Mouse (Mus musculus) stomach, embryonic 14.5 days (tissue): ENCODE results near the gene Iqsec1. TPM values are rescaled to one million over a fixed set of nuclear protein-coding genes. Genes with fewer than 3 reads are reported as not detected.
"Not testable (repeated sequence)": the region's sequence is repeated elsewhere in the genome, so short reads cannot be mapped to it uniquely, and the experiment has no call there.

Source experiments
- ATAC-seq: fragments of 200-750 bp; cut with Nextera tagmentation; 2 replicates; pipeline ENCODE4 v1.8.0; 2017; ENCODE audit warnings: low read depth, moderate TSS enrichment; ENCODE audit not compliant: insufficient number of reproducible peaks, insufficient read depth, low FRiP score
- H3K27ac ChIP-seq: fragments of 300-500 bp; sonication (generic); 2 replicates; pipeline ENCODE4 v1.5.1; 2014; ENCODE audit warnings: mild to moderate bottlenecking, low read length, moderate library complexity, mixed read lengths
- H3K27me3 ChIP-seq: fragments of 300-500 bp; sonication (generic); 2 replicates; pipeline ENCODE4 v1.6.1; 2014; ENCODE audit warnings: low read length, control low read depth, mixed read lengths; ENCODE audit not compliant: control insufficient read depth, insufficient read depth
- H3K36me3 ChIP-seq: fragments of 300-500 bp; sonication (generic); 2 replicates; pipeline ENCODE4 v1.6.1; 2014; ENCODE audit warnings: mild to moderate bottlenecking, control low read depth, low read length, moderate library complexity, mixed read lengths; ENCODE audit not compliant: control insufficient read depth, insufficient read depth
- H3K4me1 ChIP-seq: fragments of 300-500 bp; sonication (generic); 2 replicates; pipeline ENCODE4 v1.6.1; 2014; ENCODE audit warnings: low read length, control low read depth, mixed read lengths; ENCODE audit not compliant: control insufficient read depth, insufficient read depth
- H3K4me2 ChIP-seq: fragments of 300-500 bp; sonication (generic); replicated peaks from 2 replicates; pipeline ENCODE4 v1.6.1; 2014; ENCODE audit warnings: low read depth, low read length, control low read depth
- H3K4me3 ChIP-seq: fragments of 300-500 bp; sonication (generic); 2 replicates; pipeline ENCODE4 v1.5.1; 2014; ENCODE audit warnings: low read depth, low read length, control low read depth
- H3K9ac ChIP-seq: fragments of 300-500 bp; sonication (generic); replicated peaks from 2 replicates; pipeline ENCODE4 v1.6.1; 2014; ENCODE audit warnings: low read depth, mild to moderate bottlenecking, control low read depth, low read length, moderate library complexity, mixed read lengths
- H3K9me3 ChIP-seq: fragments of 300-500 bp; sonication (generic); 2 replicates; pipeline ENCODE4 v1.6.1; 2016; ENCODE audit warnings: low read depth, low read length, control low read depth; ENCODE audit not compliant: control insufficient read depth
- WGBS: fragments of 180-500 bp; shearing (Covaris S2); extraction: QIAGEN DNeasy Blood & Tissue Kit; methylation state at CpG from one replicate; pipeline ENCODE4 v1.1.7; 2014; 5-methylcytosine and 5-hydroxymethylcytosine counted together
- polyA plus RNA-seq: library from polyadenylated mRNA; unstranded; fragments of >200 nt; fragmentation: Nextera tagmentation; extraction: Ambion mirVana; gene quantifications from 2 replicates; pipeline ENCODE4 v1.2.1, GENCODE M21; 2014

Gene Iqsec1
- polyA plus RNA-seq, 1 experiment from 2014 or later, result 16.0 TPM

- no peaks in the 10 kb centered on the region for H3K27me3 ChIP-seq
- H3K4me3 ChIP-seq, result no peak overlapping the region
- no peak overlapping the region for H3K9ac ChIP-seq
- ATAC-seq, result no peak
- H3K4me2 ChIP-seq, result no peak overlapping the region
- H3K27ac ChIP-seq, result no peak overlapping the region
- no peaks in the 10 kb centered on the region for H3K36me3 ChIP-seq
- no peaks in the 10 kb centered on the region for H3K9me3 ChIP-seq
- H3K4me1 ChIP-seq, result no peaks in the 10 kb centered on the region
- WGBS, result 50% methylated on average over 3 of the region's 3 CpGs
Measured at GRCm38 (mm10) chr6:90635611-90636010, 352.9 kb downstream of the Iqsec1 start.

DNA sequence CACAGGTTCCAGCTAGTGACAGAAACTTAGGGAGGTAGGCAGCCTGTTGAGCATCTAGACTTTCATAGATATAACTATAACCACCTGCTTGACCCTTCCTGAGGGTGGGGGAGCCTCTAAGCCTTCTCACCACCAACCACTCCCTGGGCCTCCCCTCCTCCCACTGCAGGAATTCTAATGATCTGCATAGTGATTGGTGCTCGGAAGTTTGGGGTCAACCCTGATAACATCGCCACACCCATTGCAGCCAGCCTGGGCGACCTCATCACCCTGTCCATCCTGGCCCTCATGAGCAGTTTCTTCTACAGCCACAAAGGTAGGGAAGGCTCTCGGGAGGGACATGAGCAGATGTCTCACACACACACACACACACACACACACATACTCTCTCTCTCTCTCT, 353.4 kb downstream of the Iqsec1 start:
- Histone ChIP-seq H3K4me2 (no peak overlapping the region), H3K9me3 (no peaks in the 10 kb centered on the region), H3K4me3 (no peak overlapping the region), H3K27ac (no peak overlapping the region), H3K36me3 (no peaks in the 10 kb centered on the region), H3K9ac (no peak overlapping the region), H3K27me3 (no peaks in the 10 kb centered on the region), H3K4me1 (no peaks in the 10 kb centered on the region)
- ATAC-seq, result no peak
- 28% methylated on average over 4 of the region's 4 CpGs for WGBS

GRCm38 (mm10) chr6:90632526-90632925, 356.0 kb downstream of the Iqsec1 start:
- ATAC-seq, H3K27me3 ChIP-seq, H3K9ac ChIP-seq, H3K27ac ChIP-seq, H3K9me3 ChIP-seq, H3K4me3 ChIP-seq, H3K4me1 ChIP-seq, H3K36me3 ChIP-seq, H3K4me2 ChIP-seq: not testable (repeated sequence)
- WGBS, result 77% methylated on average over 3 of the region's 3 CpGs

DNA sequence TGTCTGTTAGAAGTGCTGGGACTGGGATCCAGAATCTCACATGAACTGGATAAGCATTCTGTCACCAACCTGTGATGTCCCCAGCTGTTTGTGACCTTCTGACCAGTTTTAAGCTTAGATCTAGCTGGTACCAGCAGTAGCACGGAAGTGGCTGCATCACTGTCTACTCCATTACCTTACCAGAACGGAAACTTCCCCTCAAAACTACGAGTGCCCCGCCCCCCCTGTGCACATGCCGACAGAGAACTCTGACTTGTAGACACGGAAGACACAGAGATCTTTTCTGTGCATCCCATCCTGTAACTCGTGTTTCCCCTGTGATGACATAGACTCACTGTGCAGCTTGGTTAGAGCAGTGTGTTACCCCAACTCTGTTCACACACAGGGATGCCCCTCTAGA, 358.1 kb downstream of the Iqsec1 start:
- H3K9me3 ChIP-seq, result no peaks in the 10 kb centered on the region
- no peak for ATAC-seq
- H3K4me2 ChIP-seq, result no peak overlapping the region
- no peak overlapping the region for H3K27ac ChIP-seq
- no peaks in the 10 kb centered on the region for H3K27me3 ChIP-seq
- H3K4me1 ChIP-seq, result no peaks in the 10 kb centered on the region
- H3K9ac ChIP-seq, result no peak overlapping the region
- no peak overlapping the region for H3K4me3 ChIP-seq
- WGBS, result 87% methylated on average over 7 of the region's 7 CpGs
- no peaks in the 10 kb centered on the region for H3K36me3 ChIP-seq

GRCm38 (mm10) chr6:90629506-90629905, 359.0 kb downstream of the Iqsec1 start:
- Histone ChIP-seq H3K9me3 (no peaks in the 10 kb centered on the region), H3K4me2 (no peak overlapping the region), H3K36me3 (no peaks in the 10 kb centered on the region), H3K27ac (no peak overlapping the region), H3K27me3 (no peaks in the 10 kb centered on the region), H3K4me3 (no peak overlapping the region), H3K9ac (no peak overlapping the region), H3K4me1 (no peaks in the 10 kb centered on the region)
- 79% methylated on average over 6 of the region's 6 CpGs for WGBS
- ATAC-seq, result no peak

GRCm38 (mm10) chr6:90627556-90627955, 360.9 kb downstream of the Iqsec1 start:
- H3K4me2 ChIP-seq, result no peak overlapping the region
- H3K27me3 ChIP-seq, result no peaks in the 10 kb centered on the region
- peaks cover 6% of the 10 kb centered on the region; the same call in 1 of the 2 replicates for H3K4me1 ChIP-seq
- H3K36me3 ChIP-seq, result no peaks in the 10 kb centered on the region
- H3K27ac ChIP-seq, result no peak overlapping the region
- WGBS, result 83% methylated on average over 4 of the region's 4 CpGs
- no peaks in the 10 kb centered on the region for H3K9me3 ChIP-seq
- H3K9ac ChIP-seq, result no peak overlapping the region
- H3K4me3 ChIP-seq, result no peak overlapping the region
- no peak for ATAC-seq

GRCm38 (mm10) chr6:90625207-90625994, 363.1 kb downstream of the Iqsec1 start:
- Histone ChIP-seq H3K36me3 (no peaks in the 10 kb centered on the region), H3K27ac (no peak overlapping the region), H3K4me2 (no peak overlapping the region), H3K9ac (no peak overlapping the region), H3K27me3 (no peaks in the 10 kb centered on the region), H3K9me3 (no peaks in the 10 kb centered on the region), H3K4me3 (no peak overlapping the region), H3K4me1 (peaks cover 14% of the 10 kb centered on the region; the same call in 1 of the 2 replicates)
- no peak for ATAC-seq
- WGBS, result 83% methylated on average over 7 of the region's 7 CpGs

GRCm38 (mm10) chr6:90624733-90625132, 363.8 kb downstream of the Iqsec1 start:
- Histone ChIP-seq H3K4me1 (peaks cover 14% of the 10 kb centered on the region; the same call in 1 of the 2 replicates), H3K9me3 (no peaks in the 10 kb centered on the region), H3K9ac (no peak overlapping the region), H3K27ac (no peak overlapping the region), H3K4me2 (no peak overlapping the region), H3K27me3 (no peaks in the 10 kb centered on the region), H3K4me3 (no peak overlapping the region), H3K36me3 (no peaks in the 10 kb centered on the region)
- 70% methylated on average over 11 of the region's 11 CpGs for whole genome bisulfite sequencing
- no peak for ATAC-seq

DNA sequence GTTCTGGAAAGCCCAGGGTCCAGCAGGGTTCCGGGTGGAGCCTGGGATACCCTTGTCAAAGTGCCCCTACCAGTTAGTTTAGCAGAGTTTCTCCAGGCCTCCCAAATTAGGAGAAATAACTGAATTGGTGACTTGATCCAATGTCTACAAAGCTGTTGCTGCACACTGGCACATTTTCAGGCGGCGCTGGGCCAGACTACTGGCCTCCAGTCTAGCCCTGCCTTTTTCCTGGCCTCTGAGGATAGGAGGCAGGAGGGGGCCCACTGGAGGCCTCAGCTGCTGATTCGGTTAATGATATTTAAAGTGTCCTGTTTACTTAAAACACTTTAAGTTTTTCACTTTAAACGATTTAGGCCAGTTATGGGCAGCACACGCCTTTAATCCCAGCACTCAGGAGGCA, 364.3 kb downstream of the Iqsec1 start:
- Histone ChIP-seq H3K4me2 (no peak overlapping the region), H3K9me3 (no peaks in the 10 kb centered on the region), H3K4me1 (peaks cover 14% of the 10 kb centered on the region; the same call in 1 of the 2 replicates), H3K27me3 (no peaks in the 10 kb centered on the region), H3K4me3 (no peak overlapping the region), H3K36me3 (no peaks in the 10 kb centered on the region), H3K9ac (no peak overlapping the region), H3K27ac (no peak overlapping the region)
- ATAC-seq, result no peak
- 59% methylated on average over 6 of the region's 6 CpGs for WGBS
